Mouse (Mus musculus): Measurements from ENCODE around the gene St3gal3.

- no peak for TF ChIP-seq CTCF (IDR thresholded peaks at IDR 0.05 in 2 of 3, conservative IDR thresholded peaks at IDR 0.05 in 1 of 3; ENCODE audit: control insufficient read depth in 1 of 3, insufficient read depth in 1 of 3, low read depth in 2 of 3, low read length in 3 of 3, poor library complexity in 1 of 3, severe bottlenecking in 1 of 3)
- no peak for TF ChIP-seq GATA1 (IDR thresholded peaks at IDR 0.05; ENCODE audit: low read depth, low read length)
- no peak for TF ChIP-seq HCFC1 (IDR thresholded peaks at IDR 0.05; ENCODE audit: low read depth, low read length)
- no peak for TF ChIP-seq GABPA (IDR thresholded peaks at IDR 0.05; ENCODE audit: low read depth, low read length)
- no peak for TF ChIP-seq ZKSCAN1 (IDR thresholded peaks at IDR 0.05; ENCODE audit: low read depth, low read length)
- TF ChIP-seq CHD1 (IDR thresholded peaks at IDR 0.05; ENCODE audit: low read depth, low read length), result no peak
- no peak for TF ChIP-seq ZC3H11A (IDR thresholded peaks at IDR 0.05; ENCODE audit: low read depth, low read length)
- TF ChIP-seq SMC3 (IDR thresholded peaks at IDR 0.05; ENCODE audit: low read depth, low read length), result no peak
- TF ChIP-seq BHLHE40 (IDR thresholded peaks at IDR 0.05; ENCODE audit: borderline replicate concordance, low read depth, low read length), result peak; percentile 29; the same call in 1 of the 2 replicates
- TF ChIP-seq TBP (IDR thresholded peaks at IDR 0.05; ENCODE audit: low read depth, low read length), result no peak
- TF ChIP-seq UBTF (IDR thresholded peaks at IDR 0.05; ENCODE audit: borderline replicate concordance, insufficient read depth, low read depth, low read length), result no peak
- TF ChIP-seq POLR2A (IDR thresholded peaks at IDR 0.05; ENCODE audit: control insufficient read depth in 1 of 2, insufficient read depth in 1 of 2, low read depth in 1 of 2, low read length in 2 of 2, poor library complexity in 1 of 2), result no peak
- TF ChIP-seq TAL1 (IDR thresholded peaks at IDR 0.05; ENCODE audit: low read length), result no peak
- TF ChIP-seq EP300 (IDR thresholded peaks at IDR 0.05; ENCODE audit: low read depth in 1 of 2, low read length in 2 of 2), result no peak
Measured at GRCm38 (mm10) chr4:117926545-117927482, 207.9 kb downstream of the St3gal3 start.
